Mouse (Mus musculus) thymus, adult 2 months (tissue): ENCODE data around the gene Smoc2.

Experiments used
- CTCF ChIP-seq: fragments of 200-500 bp; IDR thresholded peaks from 2 replicates; pipeline ENCODE4 v1.5.1; 2012; ENCODE audit warnings: mild to moderate bottlenecking, control low read depth, low read length, moderate library complexity, borderline replicate concordance; ENCODE audit not compliant: control insufficient read depth, poor library complexity, insufficient read depth; ENCODE audit errors: extremely low read depth
- POLR2A ChIP-seq: fragments of 200-500 bp; IDR thresholded peaks from 2 replicates; pipeline ENCODE4 v1.6.1; 2012; ENCODE audit warnings: mild to moderate bottlenecking, low read length, control low read depth, moderate library complexity; ENCODE audit not compliant: control insufficient read depth, poor library complexity, insufficient read depth; ENCODE audit errors: extremely low read depth

DNA sequence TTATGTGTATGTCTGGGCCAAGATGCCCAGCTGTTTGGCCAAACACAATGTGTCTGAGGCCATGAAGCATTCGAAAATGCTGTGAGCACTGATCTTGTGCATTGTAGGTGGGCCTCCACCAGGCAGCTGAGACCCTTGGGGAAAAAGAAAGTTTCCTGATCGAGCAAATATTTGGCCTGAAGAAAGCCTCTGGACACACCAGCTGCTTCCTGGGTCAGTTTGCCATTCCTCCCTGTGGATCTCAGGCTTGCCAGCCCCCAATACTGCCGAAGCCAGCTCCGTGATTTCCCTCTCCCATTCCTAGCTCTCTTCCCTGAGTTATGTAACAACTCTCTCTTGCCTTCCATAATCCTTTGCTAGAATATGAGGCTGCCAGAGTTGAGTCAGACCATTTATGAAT lies 11.3 kb upstream of the Smoc2 start:
- TF ChIP-seq CTCF (no peak), POLR2A (no peak)
